Mouse (Mus musculus): ENCODE data around the gene Rnf150. TPM values are rescaled to one million over a fixed set of nuclear protein-coding genes. Genes with fewer than 3 reads are reported as not detected.

Rnf150 gene
- polyA plus RNA-seq, 1 experiment = 44.9 TPM

- Histone ChIP-seq H3K27ac (ENCODE audit: insufficient read depth, low read depth, low read length) (no peak overlapping the region), H3K4me3 (ENCODE audit: insufficient read depth, low read length) (no peak overlapping the region), H3K4me1 (ENCODE audit: control insufficient read depth, insufficient read depth, low read length) (peaks cover 16% of the 10 kb centered on the region)
- no peak for TF ChIP-seq CTCF (IDR thresholded peaks at IDR 0.05; ENCODE audit: low read depth, low read length)
- no peak for TF ChIP-seq POLR2A (IDR thresholded peaks at IDR 0.05; ENCODE audit: borderline replicate concordance, low read depth, low read length)
These were observed 12.0 kb downstream of the Rnf150 start for GRCm38 (mm10) chr8:82875135-82875534.

- no peak overlapping the region for H3K4me3 ChIP-seq (ENCODE audit: insufficient read depth, low read length)
These were observed 21.3 kb downstream of the Rnf150 start for GRCm38 (mm10) chr8:82884480-82884879.

GRCm38 (mm10) chr8:82887234-82887633 lies 24.1 kb downstream of the Rnf150 start:
- no peak for TF ChIP-seq CTCF (IDR thresholded peaks at IDR 0.05; ENCODE audit: low read depth, low read length)
- no peak for TF ChIP-seq POLR2A (IDR thresholded peaks at IDR 0.05; ENCODE audit: borderline replicate concordance, low read depth, low read length)
- H3K4me1 ChIP-seq (ENCODE audit: control insufficient read depth, insufficient read depth, low read length) = no peaks in the 10 kb centered on the region
- no peak overlapping the region for H3K27ac ChIP-seq (ENCODE audit: insufficient read depth, low read depth, low read length)
- no peak overlapping the region for H3K4me3 ChIP-seq (ENCODE audit: insufficient read depth, low read length)

More at GRCm38 (mm10) chr8:82884480-82884879, 21.3 kb downstream of the Rnf150 start:
- H3K4me1 ChIP-seq (ENCODE audit: control insufficient read depth, insufficient read depth, low read length) = no peaks in the 10 kb centered on the region
- no peak overlapping the region for H3K27ac ChIP-seq (ENCODE audit: insufficient read depth, low read depth, low read length)
- TF ChIP-seq POLR2A (IDR thresholded peaks at IDR 0.05; ENCODE audit: borderline replicate concordance, low read depth, low read length) (no peak), CTCF (IDR thresholded peaks at IDR 0.05; ENCODE audit: low read depth, low read length) (no peak)

GRCm38 (mm10) chr8:82889062-82889720 lies 26.0 kb downstream of the Rnf150 start:
- TF ChIP-seq CTCF (IDR thresholded peaks at IDR 0.05; ENCODE audit: low read depth, low read length) = no peak
- TF ChIP-seq POLR2A (IDR thresholded peaks at IDR 0.05; ENCODE audit: borderline replicate concordance, low read depth, low read length) = no peak
- peaks cover 11% of the 10 kb centered on the region for H3K4me1 ChIP-seq (ENCODE audit: control insufficient read depth, insufficient read depth, low read length)
- no peak overlapping the region for H3K27ac ChIP-seq (ENCODE audit: insufficient read depth, low read depth, low read length)
- H3K4me3 ChIP-seq (ENCODE audit: insufficient read depth, low read length) = no peak overlapping the region

GRCm38 (mm10) chr8:82895091-82895490 lies 31.9 kb downstream of the Rnf150 start:
- H3K27ac ChIP-seq (ENCODE audit: insufficient read depth, low read depth, low read length) = no peak overlapping the region
- TF ChIP-seq POLR2A (IDR thresholded peaks at IDR 0.05; ENCODE audit: borderline replicate concordance, low read depth, low read length) = no peak
- no peak for TF ChIP-seq CTCF (IDR thresholded peaks at IDR 0.05; ENCODE audit: low read depth, low read length)

GRCm38 (mm10) chr8:82896796-82897195 lies 33.6 kb downstream of the Rnf150 start:
- TF ChIP-seq CTCF (IDR thresholded peaks at IDR 0.05; ENCODE audit: low read depth, low read length) = no peak
- no peak for TF ChIP-seq POLR2A (IDR thresholded peaks at IDR 0.05; ENCODE audit: borderline replicate concordance, low read depth, low read length)
- Histone ChIP-seq H3K4me1 (ENCODE audit: control insufficient read depth, insufficient read depth, low read length) (peaks cover 21% of the 10 kb centered on the region), H3K27ac (ENCODE audit: insufficient read depth, low read depth, low read length) (no peak overlapping the region), H3K4me3 (ENCODE audit: insufficient read depth, low read length) (no peak overlapping the region)

More at GRCm38 (mm10) chr8:82895091-82895490, 31.9 kb downstream of the Rnf150 start:
- no peak overlapping the region for H3K4me3 ChIP-seq (ENCODE audit: insufficient read depth, low read length)
- peaks cover 21% of the 10 kb centered on the region for H3K4me1 ChIP-seq (ENCODE audit: control insufficient read depth, insufficient read depth, low read length)

- H3K4me3 ChIP-seq (ENCODE audit: insufficient read depth, low read length) = no peak overlapping the region
- no peak overlapping the region for H3K27ac ChIP-seq (ENCODE audit: insufficient read depth, low read depth, low read length)
- peaks cover 21% of the 10 kb centered on the region for H3K4me1 ChIP-seq (ENCODE audit: control insufficient read depth, insufficient read depth, low read length)
- TF ChIP-seq CTCF (IDR thresholded peaks at IDR 0.05; ENCODE audit: low read depth, low read length) (no peak), POLR2A (IDR thresholded peaks at IDR 0.05; ENCODE audit: borderline replicate concordance, low read depth, low read length) (no peak)
These were observed 34.7 kb downstream of the Rnf150 start for GRCm38 (mm10) chr8:82897628-82898458.

- Histone ChIP-seq H3K4me1 (ENCODE audit: control insufficient read depth, insufficient read depth, low read length) (peaks cover 18% of the 10 kb centered on the region), H3K27ac (ENCODE audit: insufficient read depth, low read depth, low read length) (no peak overlapping the region), H3K4me3 (ENCODE audit: insufficient read depth, low read length) (no peak overlapping the region)
- TF ChIP-seq CTCF (IDR thresholded peaks at IDR 0.05; ENCODE audit: low read depth, low read length) = no peak
- TF ChIP-seq POLR2A (IDR thresholded peaks at IDR 0.05; ENCODE audit: borderline replicate concordance, low read depth, low read length) = no peak
These were observed 35.3 kb downstream of the Rnf150 start for GRCm38 (mm10) chr8:82898459-82898841.

GRCm38 (mm10) chr8:82900958-82901357 lies 37.8 kb downstream of the Rnf150 start:
- TF ChIP-seq CTCF (IDR thresholded peaks at IDR 0.05; ENCODE audit: low read depth, low read length) (no peak), POLR2A (IDR thresholded peaks at IDR 0.05; ENCODE audit: borderline replicate concordance, low read depth, low read length) (no peak)
- H3K27ac ChIP-seq (ENCODE audit: insufficient read depth, low read depth, low read length) = no peak overlapping the region
- H3K4me3 ChIP-seq (ENCODE audit: insufficient read depth, low read length) = no peak overlapping the region
- H3K4me1 ChIP-seq (ENCODE audit: control insufficient read depth, insufficient read depth, low read length) = peaks cover 7% of the 10 kb centered on the region
